Mouse (Mus musculus): ENCODE results near the gene Olfr1497.
"Not testable (repeated sequence)": the region's sequence is repeated elsewhere in the genome, so short reads cannot be mapped to it uniquely, and the experiment has no call there.

The Olfr1497 gene

DNA sequence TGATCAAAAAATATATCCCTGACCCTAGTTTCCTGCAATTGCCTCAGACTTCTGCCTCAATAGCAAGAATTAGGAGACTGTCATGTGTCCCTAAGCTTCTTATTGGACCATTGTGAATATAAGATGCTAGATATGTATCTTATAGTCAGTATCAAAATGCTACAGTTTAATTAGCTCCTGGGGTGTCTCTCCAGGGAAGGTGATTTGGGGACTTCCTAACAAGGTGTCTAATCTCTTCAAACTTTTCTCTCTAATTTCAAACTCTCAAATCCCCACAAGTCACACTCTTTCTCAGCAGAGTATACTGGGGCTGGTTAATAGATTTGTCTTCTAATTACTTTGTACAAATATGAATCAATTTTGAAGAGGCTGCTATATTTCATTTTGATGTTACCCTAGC, at the start of gene Olfr1497:
Gene Olfr1497 (minus strand): TSS at position 101 of the 400 bp plus-strand sequence.
- DNase-seq (ENCODE audit: low spot score) = no peak

DNA sequence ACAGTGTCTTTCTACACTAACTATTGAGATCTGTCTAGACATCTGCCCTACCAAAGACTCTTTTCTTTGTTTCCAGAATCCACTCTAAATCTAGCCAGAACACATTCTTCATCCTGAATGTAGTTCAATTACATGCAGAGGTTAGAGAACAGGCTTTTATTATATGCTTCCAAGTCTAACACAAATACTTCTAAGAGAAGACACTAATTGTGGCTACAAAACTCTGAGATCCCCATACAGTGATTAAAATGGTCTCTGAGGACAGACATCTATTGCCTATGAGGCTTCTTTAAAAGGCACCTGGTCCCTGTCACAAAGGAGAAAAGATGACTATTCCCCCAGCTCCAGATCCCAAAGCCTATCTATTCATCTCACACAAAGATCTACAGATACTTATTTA, 32.4 kb upstream of the Olfr1497 start, which contains the start of gene Olfr1500:
Gene Olfr1500 (minus strand): TSS at position 101 of the 400 bp plus-strand sequence.
- no peak for DNase-seq (ENCODE audit: low spot score)

DNA sequence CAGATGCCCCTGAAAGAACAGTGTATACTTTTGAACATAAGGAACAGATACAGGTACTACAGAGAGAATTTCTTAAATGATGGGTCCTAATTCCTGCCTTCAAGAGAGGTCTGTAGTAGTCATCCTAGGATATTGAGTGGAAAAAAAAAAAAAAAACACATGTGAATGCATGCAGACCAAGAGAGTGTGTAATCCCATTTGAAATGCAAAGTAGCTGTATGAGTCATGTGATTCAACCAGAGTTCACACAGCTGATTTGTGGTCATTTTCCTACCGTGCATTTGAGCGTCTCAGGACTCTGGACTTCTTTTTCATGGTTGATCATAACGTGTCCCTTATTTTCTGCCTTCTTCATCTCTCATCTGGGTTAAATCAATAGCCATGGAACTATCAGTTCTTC, 30.4 kb upstream of the Olfr1497 start:
- DNase-seq (ENCODE audit: low spot score) = no peak

DNA sequence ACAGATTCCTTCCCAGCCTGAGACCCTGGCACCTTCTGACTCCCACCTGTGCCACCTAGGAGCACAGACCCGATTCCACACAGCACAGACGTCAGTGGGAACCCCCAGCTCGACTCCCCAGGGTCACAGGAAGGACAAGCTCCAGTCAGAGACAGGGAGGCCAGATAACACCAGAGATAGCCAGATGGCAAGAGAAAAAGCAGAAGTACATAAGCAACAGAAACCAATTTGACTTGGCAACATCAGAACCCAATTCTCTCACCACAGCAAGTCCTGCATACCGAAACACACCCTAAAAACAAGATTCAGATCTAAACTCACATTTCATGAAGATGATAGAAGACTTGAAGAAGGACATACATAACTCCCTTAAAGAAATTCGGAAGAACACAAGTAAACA, 22.8 kb upstream of the Olfr1497 start:
- no peak for DNase-seq (ENCODE audit: low spot score)

DNA sequence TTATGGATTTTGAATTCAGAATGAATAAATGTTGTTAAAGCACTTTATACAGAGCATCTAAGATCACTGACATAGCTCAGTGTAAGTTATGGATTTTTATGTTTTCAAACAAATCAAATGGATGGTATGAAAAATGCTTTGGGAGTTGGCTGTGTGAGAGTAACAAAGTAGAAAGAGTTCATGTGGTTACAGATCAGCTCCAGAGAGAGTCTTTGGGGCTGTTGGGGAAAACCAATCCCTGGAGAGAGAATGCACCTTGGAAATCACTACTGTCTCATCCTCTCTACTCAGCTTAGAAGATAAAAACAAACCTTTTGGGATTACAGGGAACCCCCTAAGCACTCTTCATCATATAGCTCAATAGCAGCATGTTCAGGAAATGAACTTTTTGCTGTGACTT, 21.3 kb upstream of the Olfr1497 start, which contains the start of gene Olfr1499:
Gene Olfr1499 (minus strand): TSS at position 101 of the 400 bp plus-strand sequence.
- DNase-seq (ENCODE audit: low spot score) = no peak

DNA sequence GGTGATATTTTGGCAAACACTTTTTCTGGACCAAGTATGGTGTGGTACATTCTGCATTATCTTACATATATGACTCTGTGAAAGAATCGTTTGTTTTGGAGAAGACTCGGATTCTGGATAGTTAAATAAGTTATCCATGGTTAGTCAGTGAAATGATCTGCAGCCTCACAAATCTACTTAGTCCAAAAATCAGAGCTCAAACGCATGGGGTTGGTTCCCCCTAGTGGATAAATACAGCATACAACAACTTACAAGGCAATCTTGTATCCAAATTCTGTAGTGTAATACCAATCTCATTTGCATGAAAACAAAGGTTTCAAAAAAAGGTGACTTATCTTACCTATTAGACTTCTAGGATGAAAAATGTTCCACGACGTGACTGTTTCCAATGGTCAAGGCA, 20.8 kb upstream of the Olfr1497 start:
- DNase-seq (ENCODE audit: low spot score) = peak; percentile 2

DNA sequence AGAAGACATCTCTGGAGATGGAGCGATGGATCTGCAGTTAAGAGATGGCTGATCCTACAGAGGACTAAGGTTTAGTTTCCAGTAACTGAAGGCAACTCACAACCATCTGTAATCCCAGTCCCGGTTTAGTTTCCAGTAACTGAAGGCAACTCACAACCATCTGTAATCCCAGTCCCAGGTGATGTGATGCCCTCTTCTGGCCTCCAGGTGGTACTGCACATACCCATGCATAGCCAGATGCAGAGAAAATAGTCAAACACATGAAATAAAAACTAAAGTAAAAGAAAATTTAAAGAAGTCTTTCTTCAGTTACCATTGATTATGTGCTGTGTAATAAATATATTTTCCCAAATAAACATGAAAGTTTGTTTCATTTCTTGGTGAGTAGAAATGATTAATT, 14.8 kb upstream of the Olfr1497 start:
- DNase-seq (ENCODE audit: low spot score) = no peak

DNA sequence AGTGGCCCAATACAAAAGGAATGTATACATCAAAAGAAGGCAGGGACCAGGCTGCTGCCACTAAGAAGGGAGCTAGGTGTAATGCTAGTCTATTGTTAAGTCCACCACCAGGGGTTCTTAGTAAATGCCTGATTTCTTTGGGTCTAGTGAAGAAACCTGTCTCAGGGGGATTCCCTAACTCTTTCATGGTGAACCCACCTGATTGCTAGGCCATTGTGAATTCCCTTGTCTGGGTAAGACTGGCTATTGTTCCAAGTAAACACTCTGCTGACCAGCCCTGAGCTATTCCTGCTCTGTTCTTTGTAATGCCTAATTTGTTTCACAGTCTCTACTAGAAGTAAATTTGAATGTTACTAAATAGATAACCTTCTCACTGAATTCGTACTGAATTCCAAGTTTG, 7.5 kb upstream of the Olfr1497 start:
- not testable (repeated sequence) for DNase-seq (ENCODE audit: low spot score)

DNA sequence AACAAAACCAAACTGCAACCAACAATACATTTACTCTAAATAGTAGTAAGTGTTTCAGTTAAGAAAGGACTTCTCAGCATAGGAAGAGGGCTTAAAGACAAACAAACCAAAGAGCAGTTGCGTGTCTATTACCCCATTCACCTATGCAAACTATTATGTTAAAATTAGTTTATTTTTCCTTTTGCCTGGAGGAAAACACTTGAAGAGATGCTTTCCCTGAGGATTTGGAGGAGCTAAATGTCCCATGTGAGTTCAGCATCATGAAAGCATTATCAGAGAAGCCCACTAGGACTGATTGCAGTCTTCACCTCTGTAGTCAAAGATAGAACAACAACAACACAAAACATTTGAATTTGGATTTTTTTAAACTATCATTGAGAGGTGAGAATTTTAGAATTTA, 20.4 kb downstream of the Olfr1497 start, which contains the start of gene Olfr1496:
Gene Olfr1496 (plus strand): TSS at position 301 of the 400 bp plus-strand sequence.
- no peak for DNase-seq (ENCODE audit: low spot score)

DNA sequence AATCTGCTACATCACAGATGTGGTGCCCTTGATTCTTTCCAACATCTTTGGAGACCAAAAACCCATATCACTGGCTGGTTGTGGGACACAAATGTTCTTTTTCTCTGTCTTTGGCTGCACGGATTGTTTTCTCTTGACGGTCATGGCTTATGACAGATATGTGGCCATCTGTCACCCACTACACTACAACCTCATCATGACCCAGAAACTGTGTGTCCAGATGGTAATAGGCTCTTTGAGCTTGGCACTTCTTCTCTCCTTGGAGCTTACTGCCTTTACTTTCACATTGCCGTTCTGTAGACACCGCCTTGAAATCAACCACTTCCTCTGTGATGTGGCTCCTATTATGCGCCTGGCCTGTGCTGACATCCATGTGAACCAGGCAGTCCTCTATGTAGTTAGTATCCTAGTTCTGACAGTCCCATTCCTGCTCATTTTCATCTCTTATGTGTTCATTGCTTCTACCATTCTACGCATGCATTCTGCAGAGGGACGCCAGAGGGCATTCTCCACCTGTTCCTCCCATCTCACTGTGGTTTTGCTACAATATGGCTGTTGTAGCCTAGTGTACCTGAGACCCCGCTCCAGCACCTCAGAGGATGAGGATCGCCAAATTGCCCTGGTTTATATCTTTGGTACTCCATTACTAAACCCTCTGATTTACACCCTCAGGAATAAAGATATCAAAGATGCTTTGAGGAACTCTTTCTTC, 29.3 kb downstream of the Olfr1497 start:
- DNase-seq (ENCODE audit: low spot score) = no peak

DNA sequence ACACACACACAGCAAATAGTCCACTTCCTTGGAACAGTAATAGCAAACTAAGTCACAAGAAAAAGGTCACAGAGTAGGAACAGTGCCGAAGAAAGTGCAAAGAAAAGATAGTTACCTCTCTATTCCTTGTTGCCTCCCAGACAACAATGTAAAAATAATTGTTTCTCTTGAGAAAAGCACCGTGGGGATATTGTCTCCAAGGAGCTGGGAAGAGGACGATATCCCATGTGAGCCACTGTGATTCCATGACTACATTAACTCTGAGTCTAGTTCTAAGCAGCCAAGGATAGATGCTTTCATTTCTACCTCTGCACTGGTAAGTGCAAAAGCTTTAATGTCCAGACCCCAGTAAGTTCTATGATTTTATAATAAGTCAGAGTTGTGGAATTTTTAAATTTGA, 33.7 kb downstream of the Olfr1497 start, which contains the start of gene Olfr1495:
Gene Olfr1495 (plus strand): TSS at position 301 of the 400 bp plus-strand sequence.
- DNase-seq (ENCODE audit: low spot score) = no peak

DNA sequence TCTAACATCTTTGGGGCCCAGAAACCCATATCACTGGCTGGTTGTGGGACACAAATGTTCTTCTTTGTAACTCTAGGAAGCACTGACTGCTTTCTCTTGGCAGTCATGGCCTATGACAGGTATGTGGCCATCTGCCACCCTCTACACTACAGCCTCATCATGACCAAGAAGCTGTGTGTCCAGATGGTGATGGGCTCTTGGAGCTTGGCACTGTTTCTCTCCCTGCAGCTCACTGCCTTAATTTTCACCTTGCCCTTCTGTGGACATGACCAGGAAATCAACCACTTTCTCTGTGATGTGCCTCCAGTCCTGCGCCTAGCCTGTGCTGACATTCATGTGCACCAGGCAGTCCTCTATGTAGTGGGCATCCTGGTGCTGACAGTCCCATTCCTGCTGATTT, 48.6 kb downstream of the Olfr1497 start:
- no peak for DNase-seq (ENCODE audit: low spot score)

Data from layer of hippocampus, adult 9-10 months (tissue).